Mouse (Mus musculus) thymus, adult 18-20 months (tissue): Measurements from ENCODE around the gene Gm17482.

Experiments used
- DNase-seq, 2 experiments: peaks; one replicate each; pipeline ENCODE4 v3.0.0; 2022; ENCODE audit warnings: mixed read lengths in 2 of 2

Gene Gm17482

GRCm38 (mm10) chr6:115251531-115251985 is 24.4 kb downstream of the Gm17482 start:
- no peak for DNase-seq

- no peak for DNase-seq
Measured at GRCm38 (mm10) chr6:115252099-115252873, 25.1 kb downstream of the Gm17482 start, which contains the start of gene Timp4. TSS of gene Timp4 (minus strand) at chr6:115252205.

GRCm38 (mm10) chr6:115255171-115255570 is 28.0 kb downstream of the Gm17482 start:
- no peak for DNase-seq

- DNase-seq = no peak
Measured at GRCm38 (mm10) chr6:115260507-115260906, 33.4 kb downstream of the Gm17482 start.

GRCm38 (mm10) chr6:115266791-115267190 is 39.6 kb downstream of the Gm17482 start:
- no peak for DNase-seq

GRCm38 (mm10) chr6:115267916-115268315 is 40.8 kb downstream of the Gm17482 start:
- peak in 1 of 2 experiments; percentile 7 for DNase-seq

- no peak for DNase-seq
Measured at GRCm38 (mm10) chr6:115268551-115269385, 41.6 kb downstream of the Gm17482 start.

- DNase-seq = no peak
Measured at GRCm38 (mm10) chr6:115269561-115269960, 42.4 kb downstream of the Gm17482 start.

- no peak for DNase-seq
Measured at GRCm38 (mm10) chr6:115270085-115270484, 42.9 kb downstream of the Gm17482 start.

- no peak for DNase-seq
Measured at GRCm38 (mm10) chr6:115271326-115271725, 44.2 kb downstream of the Gm17482 start.

GRCm38 (mm10) chr6:115271866-115272271 is 44.7 kb downstream of the Gm17482 start:
- no peak for DNase-seq

- DNase-seq = no peak
Measured at GRCm38 (mm10) chr6:115273346-115273745, 46.2 kb downstream of the Gm17482 start.

- DNase-seq = no peak
Measured at GRCm38 (mm10) chr6:115274705-115275104, 47.6 kb downstream of the Gm17482 start.

GRCm38 (mm10) chr6:115275116-115275815 is 48.1 kb downstream of the Gm17482 start:
- DNase-seq = no peak

GRCm38 (mm10) chr6:115278086-115278485 is 50.9 kb downstream of the Gm17482 start:
- DNase-seq = no peak

- no peak for DNase-seq
Measured at GRCm38 (mm10) chr6:115279639-115280038, 52.5 kb downstream of the Gm17482 start.

- DNase-seq = no peak
Measured at GRCm38 (mm10) chr6:115284153-115284552, 57.0 kb downstream of the Gm17482 start.

GRCm38 (mm10) chr6:115286441-115286840 is 59.3 kb downstream of the Gm17482 start:
- no peak for DNase-seq

- no peak for DNase-seq
Measured at GRCm38 (mm10) chr6:115288223-115288622, 61.1 kb downstream of the Gm17482 start.

- DNase-seq = no peak
Measured at GRCm38 (mm10) chr6:115290561-115290960, 63.4 kb downstream of the Gm17482 start.

- no peak for DNase-seq
Measured at GRCm38 (mm10) chr6:115291068-115291467, 63.9 kb downstream of the Gm17482 start.

GRCm38 (mm10) chr6:115291823-115292222 is 64.7 kb downstream of the Gm17482 start:
- no peak for DNase-seq

- no peak for DNase-seq
Measured at GRCm38 (mm10) chr6:115292621-115293020, 65.5 kb downstream of the Gm17482 start.
